Mouse (Mus musculus) CH12F3 (cell line): ENCODE measurements at regions not wholly inside any gene's neighbourhood (a gene's known extent, or its start where the extent isn't known, plus 50 kb on each side); places are given as distances from the start of the nearest gene placed in this dataset.

Experiments used
- in situ Hi-C: fragments of 300-500 bp; cut with MboI; formaldehyde crosslinking; loops from 2 replicates; pipeline ENCODE4 v1.14.3; 2020; ENCODE audit warnings: low sequenced_read_pairs

- in situ Hi-C loops: no loop called here
Observed at GRCm38 (mm10) chr4:131206181-131206885, 262.1 kb downstream of the Matn1 start.

DNA sequence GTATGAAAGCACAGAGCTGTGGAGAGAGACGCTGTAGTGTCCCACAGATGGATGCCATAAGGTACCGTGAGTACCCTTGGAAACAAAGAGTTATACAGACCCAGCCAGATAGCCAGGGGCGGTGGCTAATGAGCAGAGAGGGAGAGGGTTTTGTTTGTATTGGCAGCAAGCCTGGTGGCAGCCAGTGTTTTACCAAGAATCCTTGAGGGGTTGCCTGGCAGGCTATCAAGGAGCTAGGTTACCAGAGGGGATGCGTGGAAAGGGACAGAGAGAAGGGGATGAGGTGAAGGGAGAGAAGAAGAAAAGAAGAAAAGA lies 262.7 kb downstream of the Matn1 start:
- in situ Hi-C loops: no loop called here

DNA sequence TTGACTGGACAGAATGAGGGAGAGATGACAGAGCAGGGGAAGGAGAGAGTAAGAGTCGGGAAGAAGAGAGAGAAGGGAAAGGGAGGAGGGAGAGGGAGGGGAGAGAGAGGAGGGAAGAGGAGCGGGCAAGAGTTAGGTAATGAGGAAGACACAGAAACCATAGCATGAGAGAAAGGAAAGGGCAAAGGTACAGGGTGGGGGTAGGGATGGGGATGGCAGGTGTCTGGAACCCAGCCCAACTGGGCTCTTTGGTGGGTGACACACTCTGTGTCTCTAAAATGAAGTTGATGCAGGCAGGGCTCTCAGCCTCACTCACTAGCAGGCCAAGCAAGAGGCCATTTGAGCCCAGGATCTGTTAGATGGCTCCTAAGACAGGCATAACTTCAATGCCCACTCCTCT lies 263.1 kb downstream of the Matn1 start:
- in situ Hi-C loops: no loop called here

- in situ Hi-C loops: no loop called here
Observed at GRCm38 (mm10) chr4:131208166-131208565, 264.0 kb downstream of the Matn1 start.

DNA sequence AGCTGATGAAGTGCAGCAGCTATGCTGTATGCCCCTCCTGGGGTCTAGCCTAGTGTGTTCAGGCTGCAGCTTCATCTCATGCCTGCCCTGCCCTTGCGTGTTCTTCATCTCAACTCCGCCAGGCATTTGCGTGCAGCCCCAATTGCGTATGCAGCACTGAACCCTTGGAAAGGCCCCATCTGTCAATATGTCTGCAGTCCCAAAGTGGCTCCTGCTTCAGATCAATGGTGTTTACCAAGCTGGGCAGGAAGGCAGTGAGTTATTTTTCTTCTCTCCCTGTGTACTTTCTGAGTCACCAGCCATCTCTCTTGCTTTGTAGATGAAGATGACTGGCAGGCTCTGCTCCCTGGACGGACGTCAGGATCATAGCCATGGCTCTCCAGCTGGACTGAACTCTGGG lies 264.5 kb downstream of the Matn1 start:
- in situ Hi-C loops: no loop called here

- in situ Hi-C loops: no loop called here
Observed at GRCm38 (mm10) chr4:131212711-131213110, 268.5 kb downstream of the Matn1 start.

- in situ Hi-C loops: no loop called here
Observed at GRCm38 (mm10) chr4:131215682-131216081, 271.5 kb downstream of the Matn1 start.

GRCm38 (mm10) chr4:131216361-131216760 lies 272.2 kb downstream of the Matn1 start:
- in situ Hi-C loops: no loop called here

- in situ Hi-C loops: no loop called here
Observed at GRCm38 (mm10) chr4:131217083-131217482, 272.9 kb downstream of the Matn1 start.

DNA sequence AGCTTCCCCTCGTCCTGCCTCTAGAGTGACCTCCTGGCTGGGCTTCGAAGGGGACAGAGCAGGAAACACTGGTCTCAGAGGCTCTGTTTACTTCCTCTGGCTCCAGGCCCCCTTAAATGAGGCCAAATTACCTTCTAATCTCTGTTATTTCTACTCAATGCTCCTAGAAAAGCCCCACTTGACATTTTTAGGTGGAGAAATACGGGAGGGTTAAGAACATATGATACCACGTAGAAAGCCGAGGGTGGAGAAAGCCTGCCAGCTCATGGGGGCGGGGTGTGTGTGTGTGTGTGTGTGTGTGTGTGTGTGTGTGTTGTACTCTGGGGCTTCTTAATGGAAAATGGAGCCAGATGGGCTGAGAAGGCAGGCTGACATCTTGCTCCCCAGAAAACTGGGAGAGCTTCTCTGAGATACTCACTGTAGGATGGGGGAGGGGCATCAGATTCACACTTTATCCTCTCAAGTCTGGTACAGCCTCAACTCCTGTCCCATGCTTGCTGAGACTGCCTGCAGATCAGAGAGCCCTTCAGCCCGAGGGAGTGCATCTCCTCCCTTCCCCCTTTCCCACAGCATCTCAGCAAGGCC lies 273.5 kb downstream of the Matn1 start:
- in situ Hi-C loops: no loop called here

DNA sequence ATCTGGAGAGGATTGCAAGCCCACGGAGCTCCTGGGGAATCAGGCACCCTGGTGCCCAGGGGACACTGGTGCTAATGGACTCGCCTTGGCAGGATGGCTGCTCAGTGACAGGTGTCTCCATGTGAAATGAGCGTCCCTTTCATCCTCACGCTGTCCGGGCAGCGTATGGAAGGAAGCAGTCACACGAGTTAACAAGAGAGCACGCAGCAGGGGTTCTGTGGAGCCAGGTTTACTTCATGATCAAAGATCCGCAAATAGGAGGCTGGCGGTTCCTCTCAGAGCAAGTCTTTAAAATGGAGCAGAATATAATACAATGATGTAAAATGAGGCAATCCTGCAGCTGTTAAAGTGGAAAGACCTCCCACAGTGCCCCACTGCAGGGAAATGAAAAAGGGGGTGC lies 276.8 kb downstream of the Matn1 start:
- in situ Hi-C loops: no loop called here

DNA sequence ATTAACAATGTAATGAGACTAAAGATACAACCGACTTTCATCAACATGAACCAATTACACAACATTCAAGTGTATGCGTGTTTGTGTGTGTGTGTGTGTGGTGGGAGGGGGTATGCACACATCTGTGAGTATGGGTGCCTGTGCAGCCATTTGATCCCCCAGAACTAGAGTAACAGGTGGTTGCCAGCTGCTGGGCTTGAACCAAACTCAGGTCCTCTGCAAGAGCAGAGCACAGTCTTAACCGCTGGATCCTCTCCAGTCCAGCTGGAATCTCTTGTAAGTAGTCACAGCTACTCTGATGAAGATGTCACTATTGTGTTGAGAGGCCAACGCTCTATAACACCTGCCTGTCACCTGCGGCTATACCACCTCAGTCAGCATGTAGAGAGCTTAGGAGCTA lies 286.2 kb downstream of the Matn1 start:
- in situ Hi-C loops: no loop called here

GRCm38 (mm10) chr4:131236611-131237031 lies 292.4 kb downstream of the Matn1 start:
- in situ Hi-C loops: no loop called here

GRCm38 (mm10) chr4:131238591-131238990 lies 294.4 kb downstream of the Matn1 start:
- in situ Hi-C loops: no loop called here

DNA sequence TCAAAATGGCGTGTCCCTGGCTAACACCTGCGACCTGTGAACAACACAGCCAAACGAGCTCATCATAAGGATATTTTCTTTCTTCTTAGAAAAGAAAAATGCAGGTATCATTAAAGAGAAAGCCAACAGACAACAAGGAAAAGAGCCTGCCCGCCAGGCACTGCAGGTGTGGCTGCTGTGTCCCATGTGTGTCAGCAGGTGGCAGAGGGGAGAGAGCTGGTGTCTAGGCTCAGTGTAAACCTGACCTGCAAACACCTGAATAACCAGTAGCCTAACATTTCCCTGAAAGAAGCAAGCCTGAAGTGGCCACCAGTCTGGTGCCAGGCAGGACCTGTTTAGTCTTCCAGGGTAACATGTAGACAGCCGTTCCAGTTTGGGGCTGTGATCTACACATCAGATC lies 294.9 kb downstream of the Matn1 start:
- in situ Hi-C loops: no loop called here

- in situ Hi-C loops: no loop called here
Observed at GRCm38 (mm10) chr4:131240457-131240856, 296.3 kb downstream of the Matn1 start.

DNA sequence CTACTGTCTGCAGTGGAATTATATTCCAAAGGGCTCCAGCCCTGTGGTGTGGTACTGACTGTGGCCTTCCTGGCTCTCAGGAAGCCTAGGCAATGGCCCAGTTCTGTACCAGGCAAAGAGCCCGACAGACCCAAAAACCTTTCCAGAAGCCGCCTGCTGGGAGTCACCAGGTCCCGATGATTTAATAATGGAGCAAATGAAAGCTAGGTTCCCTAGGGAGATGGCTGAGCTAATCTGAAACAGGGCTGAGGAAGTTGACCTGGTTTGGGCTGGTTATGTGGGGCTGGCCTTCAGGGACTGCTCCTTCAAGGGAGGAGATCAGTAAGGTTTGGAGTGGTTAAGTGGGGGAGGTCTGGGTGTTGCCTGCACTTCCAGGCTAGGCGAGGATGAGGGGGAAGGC lies 298.1 kb downstream of the Matn1 start:
- in situ Hi-C loops: no loop called here

GRCm38 (mm10) chr4:131243744-131244387 lies 299.7 kb downstream of the Matn1 start:
- in situ Hi-C loops: no loop called here

- in situ Hi-C loops: loop anchor here (25.0 kb wide), 2 partner anchors 234 to 584 kb away; partner anchors contain the start of genes Mecr and Ptpru
Observed at GRCm38 (mm10) chr4:131252602-131253442, 308.6 kb downstream of the Matn1 start.

DNA sequence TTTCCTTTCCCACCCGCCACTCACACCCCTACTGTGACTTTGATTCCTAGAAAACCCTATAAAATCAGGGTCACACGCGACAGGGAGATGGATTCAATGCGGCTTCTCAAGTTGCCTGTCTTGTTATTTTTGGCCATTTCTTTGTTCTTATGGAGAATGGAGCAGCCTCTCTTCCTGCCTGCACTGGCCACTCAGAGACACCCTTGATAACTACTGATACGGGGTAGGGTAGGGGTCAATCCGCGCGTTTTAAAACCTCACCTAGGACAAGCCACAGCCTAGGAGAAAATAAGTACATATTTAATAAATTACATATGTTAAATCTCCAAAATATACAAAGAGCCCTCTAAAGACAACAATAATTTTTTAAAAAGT lies 309.2 kb downstream of the Matn1 start:
- in situ Hi-C loops: loop anchor here (25.0 kb wide), 2 partner anchors 234 to 584 kb away; partner anchors contain the start of genes Mecr and Ptpru

- in situ Hi-C loops: loop anchor here (25.0 kb wide), 2 partner anchors 233 to 583 kb away; partner anchors contain the start of genes Mecr and Ptpru
Observed at GRCm38 (mm10) chr4:131254243-131254642, 310.1 kb downstream of the Matn1 start.
